Mouse (Mus musculus): ENCODE results near the gene Myo3b. TPM values are rescaled to one million over a fixed set of nuclear protein-coding genes. Genes with fewer than 3 reads are reported as not detected.

The Myo3b gene
- polyA plus RNA-seq, 1 experiment from 2014 or later: 0.69 TPM

GRCm38 (mm10) chr2:70094446-70094845, 55.5 kb downstream of the Myo3b start:
- H3K27ac ChIP-seq (ENCODE audit: low read length): no peak overlapping the region
- 43% methylated on average over 5 of the region's 5 CpGs for WGBS
- ATAC-seq (ENCODE audit: low FRiP score, low TSS enrichment): no peak

GRCm38 (mm10) chr2:70097229-70098095, 58.5 kb downstream of the Myo3b start:
- no peak overlapping the region for H3K9ac ChIP-seq (replicated peaks; ENCODE audit: low read length)
- no peak overlapping the region for H3K27ac ChIP-seq (ENCODE audit: low read length)
- H3K4me3 ChIP-seq (ENCODE audit: low read length): no peak overlapping the region
- no peaks in the 10 kb centered on the region for H3K27me3 ChIP-seq (ENCODE audit: insufficient read depth, low read length)
- ATAC-seq (ENCODE audit: low FRiP score, low TSS enrichment): no peak
- 76% methylated on average over 15 of the region's 15 CpGs for WGBS
- H3K9me3 ChIP-seq (ENCODE audit: low read length): no peaks in the 10 kb centered on the region
- H3K4me1 ChIP-seq (ENCODE audit: insufficient read depth, low read length): no peaks in the 10 kb centered on the region
- H3K36me3 ChIP-seq (ENCODE audit: insufficient read depth, low read length): no peaks in the 10 kb centered on the region
- H3K4me2 ChIP-seq (replicated peaks; ENCODE audit: low read depth, low read length): no peak overlapping the region

More at GRCm38 (mm10) chr2:70094446-70094845, 55.5 kb downstream of the Myo3b start:
- H3K27me3 ChIP-seq (ENCODE audit: insufficient read depth, low read length): no peaks in the 10 kb centered on the region
- H3K36me3 ChIP-seq (ENCODE audit: insufficient read depth, low read length): no peaks in the 10 kb centered on the region
- H3K4me3 ChIP-seq (ENCODE audit: low read length): no peak overlapping the region
- no peak overlapping the region for H3K9ac ChIP-seq (replicated peaks; ENCODE audit: low read length)
- H3K9me3 ChIP-seq (ENCODE audit: low read length): no peaks in the 10 kb centered on the region
- H3K4me1 ChIP-seq (ENCODE audit: insufficient read depth, low read length): no peaks in the 10 kb centered on the region
- H3K4me2 ChIP-seq (replicated peaks; ENCODE audit: low read depth, low read length): no peak overlapping the region

- H3K27ac ChIP-seq (ENCODE audit: low read length): no peak overlapping the region
- ATAC-seq (ENCODE audit: low FRiP score, low TSS enrichment): no peak
- H3K4me1 ChIP-seq (ENCODE audit: insufficient read depth, low read length): no peaks in the 10 kb centered on the region
- 71% methylated on average over 4 of the region's 4 CpGs for WGBS
- H3K36me3 ChIP-seq (ENCODE audit: insufficient read depth, low read length): no peaks in the 10 kb centered on the region
- H3K27me3 ChIP-seq (ENCODE audit: insufficient read depth, low read length): no peaks in the 10 kb centered on the region
- H3K4me2 ChIP-seq (replicated peaks; ENCODE audit: low read depth, low read length): no peak overlapping the region
- H3K9ac ChIP-seq (replicated peaks; ENCODE audit: low read length): no peak overlapping the region
- H3K4me3 ChIP-seq (ENCODE audit: low read length): no peak overlapping the region
- H3K9me3 ChIP-seq (ENCODE audit: low read length): no peaks in the 10 kb centered on the region
Observed at GRCm38 (mm10) chr2:70099459-70099858, 60.5 kb downstream of the Myo3b start.

- Histone ChIP-seq H3K27ac (ENCODE audit: low read length) (no peak overlapping the region), H3K9ac (replicated peaks; ENCODE audit: low read length) (no peak overlapping the region), H3K9me3 (ENCODE audit: low read length) (no peaks in the 10 kb centered on the region), H3K27me3 (ENCODE audit: insufficient read depth, low read length) (no peaks in the 10 kb centered on the region), H3K4me1 (ENCODE audit: insufficient read depth, low read length) (no peaks in the 10 kb centered on the region), H3K36me3 (ENCODE audit: insufficient read depth, low read length) (no peaks in the 10 kb centered on the region), H3K4me2 (replicated peaks; ENCODE audit: low read depth, low read length) (no peak overlapping the region), H3K4me3 (ENCODE audit: low read length) (no peak overlapping the region)
- 50% methylated on average over 14 of the region's 14 CpGs for WGBS
- no peak for ATAC-seq (ENCODE audit: low FRiP score, low TSS enrichment)
Observed at GRCm38 (mm10) chr2:70105286-70106030, 66.5 kb downstream of the Myo3b start.

GRCm38 (mm10) chr2:70109010-70109409, 70.1 kb downstream of the Myo3b start:
- Histone ChIP-seq H3K27ac (ENCODE audit: low read length) (no peak overlapping the region), H3K4me2 (replicated peaks; ENCODE audit: low read depth, low read length) (no peak overlapping the region), H3K27me3 (ENCODE audit: insufficient read depth, low read length) (no peaks in the 10 kb centered on the region), H3K4me3 (ENCODE audit: low read length) (no peak overlapping the region), H3K9ac (replicated peaks; ENCODE audit: low read length) (no peak overlapping the region), H3K4me1 (ENCODE audit: insufficient read depth, low read length) (no peaks in the 10 kb centered on the region), H3K9me3 (ENCODE audit: low read length) (no peaks in the 10 kb centered on the region), H3K36me3 (ENCODE audit: insufficient read depth, low read length) (no peaks in the 10 kb centered on the region)
- no peak for ATAC-seq (ENCODE audit: low FRiP score, low TSS enrichment)
- 53% methylated on average over 7 of the region's 7 CpGs for WGBS

- no peaks in the 10 kb centered on the region for H3K27me3 ChIP-seq (ENCODE audit: insufficient read depth, low read length)
- no peaks in the 10 kb centered on the region for H3K4me1 ChIP-seq (ENCODE audit: insufficient read depth, low read length)
- H3K9me3 ChIP-seq (ENCODE audit: low read length): no peaks in the 10 kb centered on the region
- no peak overlapping the region for H3K4me2 ChIP-seq (replicated peaks; ENCODE audit: low read depth, low read length)
- WGBS: 55% methylated on average over 12 of the region's 12 CpGs
- H3K4me3 ChIP-seq (ENCODE audit: low read length): no peak overlapping the region
- no peak for ATAC-seq (ENCODE audit: low FRiP score, low TSS enrichment)
- no peak overlapping the region for H3K27ac ChIP-seq (ENCODE audit: low read length)
- no peaks in the 10 kb centered on the region for H3K36me3 ChIP-seq (ENCODE audit: insufficient read depth, low read length)
- no peak overlapping the region for H3K9ac ChIP-seq (replicated peaks; ENCODE audit: low read length)
Observed at GRCm38 (mm10) chr2:70113798-70114782, 75.2 kb downstream of the Myo3b start.

GRCm38 (mm10) chr2:70118376-70119264, 79.7 kb downstream of the Myo3b start:
- H3K27ac ChIP-seq (ENCODE audit: low read length): no peak overlapping the region
- H3K4me3 ChIP-seq (ENCODE audit: low read length): no peak overlapping the region
- H3K27me3 ChIP-seq (ENCODE audit: insufficient read depth, low read length): no peaks in the 10 kb centered on the region
- no peak overlapping the region for H3K4me2 ChIP-seq (replicated peaks; ENCODE audit: low read depth, low read length)
- no peaks in the 10 kb centered on the region for H3K36me3 ChIP-seq (ENCODE audit: insufficient read depth, low read length)
- no peaks in the 10 kb centered on the region for H3K9me3 ChIP-seq (ENCODE audit: low read length)
- ATAC-seq (ENCODE audit: low FRiP score, low TSS enrichment): no peak
- H3K4me1 ChIP-seq (ENCODE audit: insufficient read depth, low read length): no peaks in the 10 kb centered on the region
- WGBS: 57% methylated on average over 16 of the region's 16 CpGs
- H3K9ac ChIP-seq (replicated peaks; ENCODE audit: low read length): no peak overlapping the region

- Histone ChIP-seq H3K4me1 (ENCODE audit: insufficient read depth, low read length) (no peaks in the 10 kb centered on the region), H3K36me3 (ENCODE audit: insufficient read depth, low read length) (no peaks in the 10 kb centered on the region), H3K9ac (replicated peaks; ENCODE audit: low read length) (no peak overlapping the region), H3K4me2 (replicated peaks; ENCODE audit: low read depth, low read length) (no peak overlapping the region), H3K27ac (ENCODE audit: low read length) (no peak overlapping the region), H3K27me3 (ENCODE audit: insufficient read depth, low read length) (no peaks in the 10 kb centered on the region), H3K9me3 (ENCODE audit: low read length) (no peaks in the 10 kb centered on the region), H3K4me3 (ENCODE audit: low read length) (no peak overlapping the region)
- 95% methylated on average over 2 of the region's 2 CpGs for WGBS
- no peak for ATAC-seq (ENCODE audit: low FRiP score, low TSS enrichment)
Observed at GRCm38 (mm10) chr2:70119265-70119663, 80.3 kb downstream of the Myo3b start.
